In the genomic region with DNA sequence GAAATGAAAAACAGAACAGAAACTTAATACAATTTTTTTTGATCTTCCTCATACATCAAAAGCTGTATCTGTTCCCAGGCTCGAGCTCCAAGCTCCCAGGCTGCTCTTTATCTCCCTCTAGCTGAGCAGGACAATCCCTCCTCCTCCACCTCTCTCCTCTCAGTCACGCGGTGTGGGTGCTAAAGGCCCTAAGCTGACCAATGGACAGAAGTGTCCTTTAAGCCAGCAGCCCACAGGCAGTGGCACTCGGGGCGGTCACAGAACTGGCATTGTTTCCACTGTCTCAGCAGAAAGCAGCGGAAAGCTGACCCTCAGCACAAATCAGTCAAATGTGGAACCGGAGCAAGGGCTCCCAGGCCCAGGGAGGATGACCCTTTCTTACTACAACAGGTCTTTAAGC, we compare ENCODE assay signal across 9 mouse cellular contexts. TPM values are rescaled to one million over a fixed set of nuclear protein-coding genes. Genes with fewer than 3 reads are reported as not detected.
DNase-seq lines count a peak whose midpoint lies in the region; ATAC-seq and TF ChIP-seq lines count a peak whose summit lies in the region.
"Had no signal": no experiment of that assay in that cellular context is flagged by ENCODE, and none has a peak within 500 bp of the region (broad histone marks: within the 10 kb centered on the region; RNA-seq: fewer than 3 reads in every experiment).

No protein-coding gene starts in this region.

- peak; percentile 22; the same call in 1 of the 2 replicates for TF ChIP-seq CTCF in midbrain, postnatal 0 days (IDR thresholded peaks at IDR 0.05)

- 64% methylated on average over 7 of the region's 7 CpGs for WGBS in midbrain, postnatal 0 days
- 67% methylated on average over 7 of the region's 7 CpGs for WGBS in midbrain, embryonic 10.5 days

- H3K4me1 ChIP-seq in midbrain, postnatal 0 days (ENCODE audit: insufficient read depth, low read length) = no peaks in the 10 kb centered on the region
- no peaks in the 10 kb centered on the region for H3K4me1 ChIP-seq in midbrain, embryonic 10.5 days
- H3K4me1 ChIP-seq: limb, embryonic 13.5 days had no signal

- H3K27ac ChIP-seq in midbrain, postnatal 0 days (ENCODE audit: low read depth, low read length) = no peak overlapping the region
- H3K27ac ChIP-seq in midbrain, embryonic 10.5 days (replicated peaks) = no peak overlapping the region
- H3K27ac ChIP-seq: limb, embryonic 13.5 days had no signal

- no peak overlapping the region for H3K9ac ChIP-seq in midbrain, postnatal 0 days (replicated peaks; ENCODE audit: low read length, poor library complexity, severe bottlenecking)
- H3K9ac ChIP-seq: limb, embryonic 13.5 days had no signal

- intact Hi-C loops in heart, postnatal 10 days (cut with DNase I) = no loop called here

- DNase-seq in midbrain, postnatal 0 days (ENCODE audit: low spot score) = peak; percentile 10
- no peak for DNase-seq in midbrain, embryonic 10.5 days (ENCODE audit: low spot score)
- DNase-seq in heart, postnatal 10 days = peak; percentile 33 to 35
- DNase-seq in layer of hippocampus, adult 18-20 months (ENCODE audit: low spot score in 2 of 2) = peak; percentile 22 to 51
- peak; percentile 58 for DNase-seq in telencephalon, adult 2 months (ENCODE audit: low read depth, low spot score)
- no peak for DNase-seq in urinary bladder, postnatal 25 days (ENCODE audit: low spot score)

- no peaks in the 10 kb centered on the region for H3K9me3 ChIP-seq in midbrain, postnatal 0 days (ENCODE audit: low read length)
- H3K9me3 ChIP-seq in midbrain, embryonic 10.5 days (replicated peaks) = no peaks in the 10 kb centered on the region
- H3K9me3 ChIP-seq: limb, embryonic 13.5 days had no signal

- H3K4me3 ChIP-seq in midbrain, postnatal 0 days (ENCODE audit: low read depth, low read length) = no peak overlapping the region
- no peak overlapping the region for H3K4me3 ChIP-seq in midbrain, embryonic 10.5 days
- H3K4me3 ChIP-seq: limb, embryonic 13.5 days had no signal

- H3K36me3 ChIP-seq in midbrain, postnatal 0 days (ENCODE audit: insufficient read depth, low read length) = peaks cover 26% of the 10 kb centered on the region
- H3K36me3 ChIP-seq in midbrain, embryonic 10.5 days = peaks cover 71% of the 10 kb centered on the region

- H3K4me2 ChIP-seq in midbrain, postnatal 0 days (ENCODE audit: low read depth, low read length, poor library complexity, severe bottlenecking) = no peak overlapping the region
- H3K4me2 ChIP-seq: limb, embryonic 13.5 days had no signal

- H3K27me3 ChIP-seq in midbrain, postnatal 0 days (ENCODE audit: insufficient read depth, low read length) = no peaks in the 10 kb centered on the region
- no peaks in the 10 kb centered on the region for H3K27me3 ChIP-seq in midbrain, embryonic 10.5 days (ENCODE audit: low read depth, poor library complexity, severe bottlenecking)
- H3K27me3 ChIP-seq: limb, embryonic 13.5 days had no signal

- ATAC-seq in midbrain, postnatal 0 days (ENCODE audit: low FRiP score) = no peak
- ATAC-seq in monocyte, adult 5-6 weeks (replicated peaks; ENCODE audit: insufficient number of reproducible peaks, low FRiP score, low TSS enrichment, poor library complexity, severe bottlenecking) = no peak

RNA-seq across cellular contexts. Expression of a gene that starts 15.5 kb away (rescaled TPM):
- total RNA-seq in midbrain, postnatal 0 days (2014; rRNA removed) = 0.38 and 1.5 TPM in 2 replicates
- 6.0 and 8.1 TPM in 2 replicates for polyA plus RNA-seq in midbrain, postnatal 0 days (2015; fragmentation: Nextera tagmentation; extraction: Ambion mirVana)
- polyA plus RNA-seq in midbrain, embryonic 10.5 days (2016; fragmentation: Nextera tagmentation; extraction: Ambion mirVana) = 2.8 and 2.9 TPM in 2 replicates
- 1 to 10 TPM in 1 of 2 experiments, under 1 TPM in 1; 0.67 to 1.6 TPM for total RNA-seq in heart, postnatal 10 days (2021)
- 1 to 10 TPM; 1.5 to 2.0 TPM for total RNA-seq in layer of hippocampus, adult 18-20 months (2021)
- total RNA-seq in monocyte, adult 5-6 weeks (2017) = 1.4 to 6.2 TPM (median 1.6 TPM) in 3 replicates
- total RNA-seq: neutrophil, adult 5-6 weeks had no signal

RNA-seq across cellular contexts. Expression of a gene that starts 21.2 kb away (rescaled TPM):
- total RNA-seq in midbrain, postnatal 0 days (2014; rRNA removed) = 263 TPM in 2 replicates
- polyA plus RNA-seq in midbrain, postnatal 0 days (2015; fragmentation: Nextera tagmentation; extraction: Ambion mirVana) = 313 and 326 TPM in 2 replicates
- 301 and 309 TPM in 2 replicates for polyA plus RNA-seq in midbrain, embryonic 10.5 days (2016; fragmentation: Nextera tagmentation; extraction: Ambion mirVana)
- 1,000 to 10,000 TPM in 1 of 2 experiments, 100 to 1,000 TPM in 1; 973 to 1,003 TPM for total RNA-seq in heart, postnatal 10 days (2021)
- 100 to 1,000 TPM; 181 to 187 TPM for total RNA-seq in layer of hippocampus, adult 18-20 months (2021)
- 15.7 to 38.4 TPM (median 25.1 TPM) in 3 replicates for total RNA-seq in monocyte, adult 5-6 weeks (2017)

RNA-seq across cellular contexts. Expression of a gene that starts 21.3 kb away (rescaled TPM):
- 0.49 and 0.90 TPM in 2 replicates for total RNA-seq in midbrain, postnatal 0 days (2014; rRNA removed)
- 0.63 and 0.67 TPM in 2 replicates for polyA plus RNA-seq in midbrain, postnatal 0 days (2015; fragmentation: Nextera tagmentation; extraction: Ambion mirVana)
- 0.26 TPM in 1 of 2 replicates, not detected in the other for polyA plus RNA-seq in midbrain, embryonic 10.5 days (2016; fragmentation: Nextera tagmentation; extraction: Ambion mirVana)
- total RNA-seq in heart, postnatal 10 days (2021) = 10 to 100 TPM; 11.0 to 18.1 TPM
- total RNA-seq in layer of hippocampus, adult 18-20 months (2021) = not detected
- total RNA-seq in monocyte, adult 5-6 weeks (2017) = not detected in 3 replicates
- total RNA-seq: neutrophil, adult 5-6 weeks had no signal

Comparison
In these comparisons a context has a peak if more than half of its experiments do, and no peak if none do; other contexts are left out.
1. DNase-seq: peak in midbrain, postnatal 0 days (single experiment), heart, postnatal 10 days (2 of 2), layer of hippocampus, adult 18-20 months (2 of 2) and telencephalon, adult 2 months (single experiment); none in midbrain, embryonic 10.5 days (single experiment) and urinary bladder, postnatal 25 days (single experiment).